Mouse (Mus musculus): ENCODE data around the gene Plin5. TPM values are rescaled to one million over a fixed set of nuclear protein-coding genes. Genes with fewer than 3 reads are reported as not detected.

Gene Plin5
- total RNA-seq, 2 experiments from 2014 or later = 25.7 to 29.7 TPM

DNA sequence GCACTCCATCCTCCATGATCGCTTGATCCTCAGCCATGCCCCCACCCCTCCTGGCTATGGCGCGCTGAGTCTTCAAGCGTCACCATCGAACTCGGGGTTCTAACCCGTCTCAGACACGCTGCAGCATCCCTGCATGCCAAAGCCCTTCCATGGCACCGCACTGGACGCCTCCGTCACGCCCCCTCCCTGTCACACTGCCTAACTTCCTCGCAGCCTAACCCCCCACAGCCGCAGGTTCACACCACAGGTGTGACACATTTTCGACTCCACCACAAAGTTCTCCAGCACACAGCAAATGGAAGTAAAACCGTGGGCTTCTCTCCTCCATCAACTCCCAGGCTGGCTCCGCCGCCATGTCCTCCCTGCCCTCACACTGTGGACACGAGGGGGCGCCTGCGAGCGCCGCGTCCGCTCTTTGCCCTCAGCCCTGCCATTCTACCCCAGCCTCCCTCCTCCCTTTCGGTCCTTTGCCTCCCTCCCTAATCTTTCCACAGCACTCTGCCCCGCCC lies 17.1 kb upstream of the Plin5 start:
- peak in 1 of 2 experiments; percentile 68 for DNase-seq (ENCODE audit: low spot score in 2 of 2)

DNA sequence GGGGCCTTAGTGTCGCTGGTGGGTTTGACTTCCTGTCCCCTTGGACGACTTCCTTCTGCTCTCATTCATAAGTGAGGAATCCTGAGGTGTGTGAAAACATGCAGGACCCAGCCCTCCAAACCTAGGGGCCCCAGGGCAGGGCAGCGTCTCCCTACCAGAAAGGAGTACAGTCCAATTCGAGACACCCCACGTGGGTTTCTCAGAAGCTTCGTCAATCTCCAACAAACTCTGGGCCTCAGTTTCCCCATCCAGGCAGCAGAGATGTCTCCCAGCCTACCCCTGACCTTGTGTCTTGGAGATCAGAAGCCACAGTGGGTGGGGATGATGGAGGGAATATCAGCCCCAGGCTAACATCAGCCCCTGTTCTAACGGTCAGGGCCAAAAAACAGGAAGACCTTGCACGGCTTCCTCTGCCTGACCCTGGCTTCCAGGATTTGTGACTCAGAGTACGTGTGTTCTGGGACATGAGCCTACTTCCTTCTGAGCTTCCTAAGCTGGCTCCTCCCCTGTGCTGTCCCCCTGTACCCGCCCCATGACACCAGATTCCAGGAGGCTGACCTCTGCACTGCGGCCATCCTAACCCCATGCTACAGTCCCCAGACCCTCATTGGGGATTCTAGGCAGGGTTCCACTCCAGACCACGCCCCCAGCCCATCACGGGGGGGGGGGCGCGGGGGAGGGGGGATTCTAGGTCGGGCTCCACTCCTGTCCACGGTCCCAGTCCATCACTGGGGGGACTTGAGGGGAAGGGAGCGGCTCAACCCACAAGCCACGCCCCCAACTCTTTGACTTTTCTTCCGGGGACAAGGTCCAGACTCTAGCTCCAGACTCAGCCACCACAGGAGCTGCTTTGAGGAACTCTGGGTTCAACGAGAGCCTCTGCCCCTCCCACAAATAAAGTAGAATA lies 16.3 kb upstream of the Plin5 start:
- no peak for DNase-seq (ENCODE audit: low spot score in 2 of 2)

DNA sequence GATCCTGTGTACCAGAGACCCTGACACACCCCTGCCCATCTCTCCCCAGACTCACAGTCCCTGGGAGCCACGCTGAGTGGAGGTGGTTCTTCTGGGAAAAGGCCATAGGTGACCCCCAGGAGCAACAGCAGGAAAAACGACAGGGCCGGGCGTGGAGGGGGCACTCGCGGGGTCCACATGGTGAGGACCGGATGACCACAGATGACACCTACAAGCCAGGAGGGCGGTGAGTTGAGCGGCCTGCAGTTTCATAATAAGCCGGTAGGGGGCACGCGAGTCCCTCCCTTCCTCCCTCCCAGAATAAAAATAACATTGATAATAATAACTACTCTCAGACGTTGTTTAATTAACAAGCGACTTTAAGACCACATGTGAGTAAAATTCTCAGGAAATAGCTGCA lies 15.3 kb upstream of the Plin5 start:
- DNase-seq (ENCODE audit: low spot score in 2 of 2) = peak in 1 of 2 experiments; percentile 64

DNA sequence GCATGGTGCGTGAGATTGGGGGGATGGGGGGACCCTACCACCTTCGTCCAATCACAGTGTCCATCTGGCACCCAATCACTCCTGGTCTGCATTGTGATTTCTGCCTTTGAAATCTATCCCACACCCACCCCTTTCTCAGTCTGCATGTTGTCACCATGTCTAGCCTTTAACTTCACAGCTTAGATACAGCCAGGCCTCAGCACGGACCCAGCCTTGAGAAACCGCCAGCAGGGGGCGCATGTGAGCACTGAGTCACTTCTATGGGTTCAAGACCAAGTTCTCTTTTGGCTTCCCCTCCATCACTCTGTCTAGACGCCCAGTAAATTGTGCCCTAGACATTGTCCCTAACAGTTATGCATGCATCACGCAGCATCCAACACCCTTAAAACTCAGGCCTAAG lies 14.4 kb upstream of the Plin5 start:
- peak in 1 of 2 experiments; percentile 66 for DNase-seq (ENCODE audit: low spot score in 2 of 2)

DNA sequence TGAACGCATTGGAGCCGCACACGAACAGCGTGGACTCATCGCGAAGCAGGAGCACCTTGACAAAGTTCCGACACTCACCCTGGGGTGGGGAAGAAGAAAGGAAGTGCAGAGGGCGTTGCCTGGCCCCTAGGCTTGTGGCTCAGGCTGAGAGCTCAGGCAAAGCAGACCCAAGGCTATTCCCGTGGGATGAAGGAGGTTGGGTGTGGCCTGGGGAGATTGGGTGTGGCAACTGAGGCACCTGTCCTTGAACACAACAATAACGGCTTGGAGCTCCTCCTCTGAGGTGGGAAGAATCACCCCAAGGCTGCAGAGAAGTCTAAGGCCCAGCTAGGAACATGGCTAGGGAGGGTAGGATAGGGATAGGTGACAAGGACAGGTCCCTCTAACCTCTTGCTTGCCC lies 13.7 kb upstream of the Plin5 start:
- no peak for DNase-seq (ENCODE audit: low spot score in 2 of 2)

DNA sequence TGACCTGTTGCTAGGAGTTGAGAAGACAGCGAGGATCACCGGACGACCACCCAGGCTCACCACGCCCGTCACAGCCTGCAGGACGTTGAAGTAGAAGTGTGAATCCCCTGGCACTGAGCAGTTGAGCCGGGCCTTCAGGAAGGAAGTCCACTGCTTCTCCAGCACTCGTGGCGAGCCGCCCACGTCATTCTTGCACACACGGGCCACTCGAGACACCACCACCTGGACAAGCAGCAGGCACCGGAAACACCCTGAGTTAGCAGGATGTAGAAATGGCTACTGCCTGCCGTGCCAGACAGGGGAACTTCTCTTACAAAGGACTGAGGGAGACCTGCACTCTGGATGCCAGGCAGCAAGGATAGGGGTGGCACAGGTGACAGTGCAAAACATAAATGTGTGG lies 10.8 kb upstream of the Plin5 start:
- no peak for DNase-seq (ENCODE audit: low spot score in 2 of 2)

DNA sequence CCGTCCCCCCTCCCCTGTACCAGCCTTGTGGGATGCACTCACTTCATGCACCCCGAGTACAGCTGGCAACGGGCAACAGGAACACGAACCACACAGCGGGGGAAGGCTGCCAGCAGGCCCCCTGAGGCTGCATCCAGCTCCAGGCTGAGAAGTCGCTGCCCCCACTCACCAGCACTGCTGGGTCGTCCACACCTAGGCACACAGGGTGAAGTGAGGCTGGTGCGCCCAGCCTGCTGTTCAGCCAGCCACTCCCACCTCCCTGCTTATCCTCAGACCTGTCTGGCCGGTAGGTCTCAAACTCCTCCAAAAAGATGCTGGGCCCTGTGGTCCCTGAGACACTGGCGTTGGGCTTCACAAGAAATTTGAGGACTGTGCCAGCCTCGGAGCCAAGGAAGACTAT lies 8.8 kb upstream of the Plin5 start:
- no peak for DNase-seq (ENCODE audit: low spot score in 2 of 2)

DNA sequence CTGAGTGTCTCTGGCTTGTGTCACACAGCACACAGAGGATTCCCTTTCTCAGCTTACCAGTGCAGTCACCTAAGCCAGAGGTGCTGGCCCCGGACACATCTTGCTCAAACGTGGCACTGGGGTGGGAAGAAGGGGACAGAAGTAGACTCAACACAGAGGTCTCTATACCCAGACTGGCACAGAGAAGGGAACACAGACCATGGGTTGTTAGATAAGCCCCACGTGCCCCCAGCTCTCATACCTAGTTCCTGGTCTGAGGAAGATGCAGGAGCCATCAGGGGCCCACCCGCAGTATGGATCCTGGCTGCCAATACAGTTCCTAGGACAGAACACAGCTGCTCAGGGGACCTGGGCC lies 7.9 kb upstream of the Plin5 start:
- no peak for DNase-seq (ENCODE audit: low spot score in 2 of 2)

DNA sequence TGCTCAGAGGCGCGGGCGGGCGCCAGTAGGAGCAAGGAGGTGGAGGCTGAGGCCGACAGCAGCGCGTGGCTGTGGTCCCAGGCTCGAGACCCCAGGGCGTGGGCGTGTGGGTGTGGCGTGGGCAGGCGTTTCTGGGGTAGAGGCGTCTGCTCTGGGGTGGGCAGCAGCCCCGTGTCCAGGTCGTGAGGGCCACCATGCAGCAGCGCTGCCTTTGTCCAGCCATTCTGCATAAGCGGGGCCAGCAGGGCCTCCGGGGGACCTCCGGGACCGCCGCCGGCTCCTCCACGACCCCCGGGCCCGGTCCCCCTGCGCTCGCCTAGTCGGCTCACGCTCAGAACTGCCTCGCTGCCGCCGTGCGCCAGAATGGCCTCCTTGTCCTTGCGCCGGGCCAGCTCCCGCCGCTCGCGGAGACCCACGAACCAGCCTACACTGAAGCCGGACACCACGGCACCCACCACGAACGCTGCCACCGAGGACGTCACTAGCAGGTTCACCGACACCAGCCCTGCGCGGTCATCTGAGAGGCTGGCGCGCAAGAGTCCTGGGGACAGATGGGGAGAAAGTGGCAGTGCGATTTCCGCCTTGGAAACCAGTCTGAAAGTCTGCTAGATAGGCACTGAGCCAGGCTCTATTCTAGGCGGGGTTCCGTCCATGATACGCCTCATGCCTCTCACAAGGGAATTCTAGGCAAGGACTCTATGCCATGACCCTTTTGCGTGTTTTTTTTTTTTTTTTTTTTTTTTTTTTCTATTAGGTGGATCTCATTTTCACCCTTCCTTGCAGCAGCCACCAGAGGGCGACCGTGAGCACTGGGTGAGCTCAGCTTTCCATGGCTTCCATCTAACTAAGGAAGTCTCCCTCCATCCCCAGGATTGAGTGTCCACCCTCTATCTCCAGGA lies 7.2 kb upstream of the Plin5 start:
- DNase-seq (ENCODE audit: low spot score in 2 of 2) = no peak

DNA sequence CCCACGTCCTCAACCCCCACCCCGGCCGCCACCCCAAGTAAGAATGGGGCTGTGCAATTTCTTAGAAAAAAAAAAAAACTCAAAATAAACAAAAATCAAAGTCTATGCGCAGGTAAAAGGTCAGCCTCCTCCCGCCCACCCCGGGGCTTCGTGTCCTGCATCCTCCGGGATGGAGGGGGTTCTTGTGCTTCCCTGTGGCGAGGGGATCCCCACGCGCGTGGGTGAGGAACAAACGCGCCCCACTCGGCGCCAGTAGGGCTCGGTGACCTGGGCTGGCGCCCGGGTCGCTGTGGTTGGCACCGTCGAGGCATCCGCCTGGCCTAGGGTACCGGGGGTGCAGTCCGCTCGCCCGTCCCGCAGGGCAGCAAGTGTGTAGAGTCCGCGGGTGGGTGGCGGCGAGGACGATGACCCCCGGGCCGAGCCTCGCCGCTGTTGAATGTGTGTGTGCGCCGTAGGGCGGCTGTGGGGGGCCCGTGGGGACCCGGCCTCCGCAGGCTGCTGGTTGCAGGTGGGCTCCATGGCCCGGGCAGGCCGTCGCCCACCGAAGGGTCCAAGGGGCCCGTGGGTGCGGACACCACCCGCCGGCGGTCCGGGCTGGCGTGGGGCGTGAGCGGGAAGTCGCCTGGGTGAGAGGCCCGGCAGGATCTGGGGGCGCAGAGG lies 6.4 kb upstream of the Plin5 start:
- no peak for DNase-seq (ENCODE audit: low spot score in 2 of 2)

DNA sequence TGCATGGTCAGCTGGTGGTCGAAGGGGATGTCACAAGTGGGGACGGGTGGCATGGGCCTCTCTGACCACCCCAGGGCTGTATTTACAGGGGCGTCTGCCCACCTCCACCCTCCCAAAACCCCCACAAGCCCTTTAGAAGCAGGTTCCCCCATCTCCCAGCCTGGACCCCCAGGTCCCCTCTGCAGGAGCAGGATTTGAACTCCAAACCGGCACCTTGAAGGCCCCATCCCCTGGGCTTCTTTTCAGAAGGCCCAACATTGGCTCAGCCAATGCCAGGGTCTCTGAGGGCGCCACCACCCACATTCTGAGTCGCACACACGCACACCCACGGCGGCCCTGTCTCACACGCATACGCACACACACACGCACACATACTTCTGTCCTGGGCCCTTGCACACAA lies 5.8 kb upstream of the Plin5 start:
- DNase-seq (ENCODE audit: low spot score in 2 of 2) = no peak

DNA sequence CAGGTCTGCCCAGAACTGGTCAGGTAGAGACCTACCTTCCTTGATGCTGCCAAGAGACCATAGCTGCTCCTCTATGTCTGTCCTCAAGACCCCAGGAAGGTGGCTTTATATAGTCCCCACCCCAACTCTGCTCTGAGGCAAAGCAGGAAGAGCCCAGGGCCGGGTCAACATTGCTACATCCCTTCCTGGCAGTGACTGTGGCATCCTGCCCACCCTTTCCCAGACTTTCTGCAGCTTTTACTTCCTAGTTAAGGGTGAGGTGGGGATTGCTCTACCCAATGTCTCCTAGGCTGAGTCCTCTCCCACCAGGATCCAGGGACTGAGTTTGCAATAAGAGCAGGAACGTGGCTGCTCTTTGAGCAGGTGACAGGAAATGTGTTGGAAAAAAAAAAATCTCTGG lies 4.4 kb upstream of the Plin5 start, which contains the start of gene Lrg1:
Gene Lrg1, minus strand, starts transcription at position 176 of the 400 bp plus-strand sequence.
- no peak for DNase-seq (ENCODE audit: low spot score in 2 of 2)

DNA sequence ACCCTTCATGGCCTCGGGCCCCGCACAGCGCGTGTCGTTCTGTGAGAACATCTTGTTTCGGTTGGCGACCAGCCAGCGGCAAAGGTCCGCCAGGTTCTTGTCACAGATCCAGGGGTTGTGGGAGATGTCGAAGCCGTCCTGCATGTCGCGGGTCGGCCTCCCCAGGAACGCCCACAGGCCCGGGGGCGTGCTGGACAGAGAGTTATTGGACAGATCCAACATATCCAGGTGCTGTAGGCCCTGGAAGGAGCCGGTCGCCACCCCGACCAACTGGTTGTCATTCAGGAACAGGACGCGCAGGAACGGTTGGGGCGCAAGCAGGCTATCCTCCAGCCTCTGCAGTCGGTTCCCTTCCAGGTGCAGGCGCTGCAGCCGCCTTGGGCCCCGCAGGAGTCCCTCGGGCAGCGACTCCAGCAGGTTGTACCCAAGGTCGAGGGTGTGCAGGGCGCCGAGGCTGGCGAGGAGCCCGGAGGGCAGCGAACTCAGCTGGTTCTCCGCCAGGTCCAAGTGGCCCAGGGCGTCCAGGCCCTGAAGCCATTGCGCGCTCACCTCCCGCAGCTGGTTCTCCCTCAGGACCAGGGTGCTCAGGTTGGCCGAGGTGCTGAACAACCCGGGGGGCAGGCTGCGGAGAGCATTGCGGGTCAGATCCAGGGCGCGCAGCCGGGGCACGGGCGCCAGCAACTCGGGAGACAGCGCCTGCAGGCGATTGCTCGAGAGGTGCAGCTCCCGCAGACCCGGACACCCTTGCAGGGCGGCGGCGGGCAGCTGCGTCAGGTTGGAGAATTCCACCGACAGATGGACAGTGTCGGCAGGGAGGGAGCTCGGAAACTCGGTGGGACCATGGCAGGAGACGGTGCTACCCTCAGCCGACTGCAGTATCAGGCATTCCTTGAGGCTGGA lies 2.8 kb upstream of the Plin5 start:
- DNase-seq (ENCODE audit: low spot score in 2 of 2) = peak in 1 of 2 experiments; percentile 49

DNA sequence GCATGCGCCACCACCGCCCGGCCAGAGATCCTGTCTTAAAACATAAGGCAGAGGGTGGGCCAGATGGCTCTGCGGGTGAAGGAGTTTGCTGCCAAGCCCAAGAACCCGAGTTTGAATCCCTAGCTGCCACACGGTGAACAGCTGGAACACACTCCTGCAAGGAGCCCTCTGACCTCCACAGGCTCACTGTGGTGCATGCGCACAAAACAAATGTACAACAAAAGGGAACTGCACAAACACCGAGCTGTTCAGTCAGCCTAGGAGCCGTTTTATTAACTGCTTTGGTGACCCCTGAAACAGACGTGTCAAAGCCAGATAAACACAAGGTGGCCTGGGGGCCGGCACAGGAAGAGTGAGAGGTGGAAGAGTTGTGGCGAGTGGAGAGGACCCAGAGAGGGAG lies 2.0 kb upstream of the Plin5 start:
- DNase-seq (ENCODE audit: low spot score in 2 of 2) = no peak

DNA sequence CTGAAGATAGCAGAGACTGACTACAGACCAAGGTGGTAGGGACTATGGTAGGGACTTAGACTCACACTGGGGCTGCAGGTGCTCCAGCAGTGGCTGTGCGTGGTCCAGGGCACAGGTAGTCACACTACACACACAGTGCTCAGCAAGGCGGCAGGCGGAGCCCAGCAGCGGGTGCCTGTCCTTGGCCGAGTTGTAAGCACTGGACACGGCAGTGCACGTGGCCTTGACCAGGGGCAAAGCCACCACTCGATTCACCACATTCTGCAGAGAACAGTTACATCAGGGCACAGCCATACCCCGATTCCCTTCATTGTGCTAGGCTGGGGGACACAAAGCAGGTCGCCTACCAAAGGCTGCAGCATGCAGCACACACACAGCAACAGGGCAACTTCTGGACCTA lies 1.2 kb downstream of the Plin5 start:
- DNase-seq (ENCODE audit: low spot score in 2 of 2) = no peak

DNA sequence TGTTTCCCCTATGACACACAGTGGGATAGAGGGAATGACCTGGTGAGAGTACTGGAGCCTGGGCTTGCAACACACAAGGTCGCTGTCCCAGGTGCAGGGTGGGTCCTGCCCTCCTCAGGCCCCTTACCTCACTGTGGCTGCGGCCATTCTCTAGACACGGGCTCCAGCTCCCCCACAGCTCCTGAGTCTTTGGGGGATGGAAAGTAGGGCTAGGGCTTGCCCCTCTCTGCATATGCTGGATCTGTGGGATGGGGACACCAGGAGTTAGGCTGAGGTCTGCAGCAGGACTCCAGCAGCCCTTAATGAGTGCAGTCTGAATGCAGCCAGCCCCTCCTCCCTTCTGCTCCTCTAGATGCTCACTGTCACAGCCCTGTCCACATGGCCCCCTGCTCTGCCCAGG lies 4.7 kb downstream of the Plin5 start:
- no peak for DNase-seq (ENCODE audit: low spot score in 2 of 2)

DNA sequence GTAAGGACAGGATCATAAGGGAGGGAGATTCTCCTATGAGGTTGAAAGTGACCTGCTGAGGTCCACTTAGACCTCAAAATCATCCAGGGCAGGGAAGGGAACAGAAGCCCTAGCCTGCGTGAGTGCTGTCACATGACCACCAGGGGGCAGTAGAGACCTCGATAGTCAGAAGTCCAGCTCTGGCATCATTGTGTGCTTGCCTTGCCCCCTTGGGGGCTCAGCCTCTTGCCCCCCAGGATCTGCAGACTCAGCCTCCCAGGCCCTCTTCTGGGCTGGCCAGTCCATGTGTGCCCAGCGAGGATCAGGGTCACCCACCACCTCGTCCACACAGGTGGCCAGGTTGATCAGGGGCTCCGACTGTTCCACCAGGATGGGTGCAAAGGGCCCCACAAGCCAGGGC lies 5.5 kb downstream of the Plin5 start:
- DNase-seq (ENCODE audit: low spot score in 2 of 2) = peak in 1 of 2 experiments; percentile 68

DNA sequence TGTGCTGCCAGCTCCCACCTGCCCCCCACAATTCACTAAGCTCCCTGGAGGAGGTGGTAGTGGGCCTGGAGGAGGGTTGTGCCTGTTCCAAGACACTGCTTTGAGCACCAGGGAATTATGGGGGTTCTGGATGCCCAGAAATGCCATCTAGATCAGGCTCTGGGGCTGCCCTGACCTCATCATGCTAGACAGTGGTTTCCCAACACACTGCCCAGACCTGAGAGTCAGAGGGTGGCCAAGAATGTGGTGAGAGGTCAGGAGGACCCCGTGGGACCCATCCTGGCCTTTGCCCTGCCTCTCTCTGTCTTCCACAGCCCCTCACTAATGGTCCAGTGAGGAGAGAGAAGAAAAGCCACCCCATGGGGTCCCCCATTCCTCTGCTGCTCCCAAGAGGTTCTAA lies 6.4 kb downstream of the Plin5 start:
- DNase-seq (ENCODE audit: low spot score in 2 of 2) = no peak

DNA sequence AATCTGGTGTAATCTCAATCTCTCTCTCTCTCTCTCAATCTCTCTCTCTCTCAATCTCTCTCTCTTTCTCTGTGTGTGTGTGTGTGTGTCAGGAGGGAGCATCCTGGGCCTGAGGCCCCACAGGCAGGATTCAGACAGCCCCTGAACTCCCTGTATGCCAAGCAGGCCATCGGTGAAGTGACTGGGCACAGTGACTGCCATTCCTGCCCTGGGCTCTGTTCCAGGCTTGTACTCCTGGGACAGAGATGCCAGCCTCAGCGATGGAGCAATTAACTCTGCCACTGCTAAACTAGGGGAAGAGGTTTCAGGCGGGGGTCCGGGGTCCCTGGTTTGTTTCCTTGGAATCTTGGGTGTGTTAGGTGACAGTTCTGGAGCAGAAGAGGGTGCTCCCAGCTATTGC lies 6.8 kb downstream of the Plin5 start:
- DNase-seq (ENCODE audit: low spot score in 2 of 2) = no peak
